Mouse (Mus musculus) megakaryocyte, embryonic 14.5 days (primary cell): ENCODE data around the gene Pik3r3. TPM values are rescaled to one million over a fixed set of nuclear protein-coding genes. Genes with fewer than 3 reads are reported as not detected.

Experiments
- H3K27me3 ChIP-seq: replicated peaks from 2 replicates; pipeline ENCODE3; 2012; ENCODE audit warnings: inconsistent platforms
- H3K36me3 ChIP-seq: replicated peaks from 2 replicates; pipeline ENCODE3; 2012; ENCODE audit warnings: low read length, inconsistent platforms, mixed read lengths
- H3K4me1 ChIP-seq: 2 replicates; pipeline ENCODE4 v1.6.1; 2012; ENCODE audit warnings: inconsistent platforms
- H3K4me3 ChIP-seq: replicated peaks from 2 replicates; pipeline ENCODE3; 2012; ENCODE audit warnings: moderate library complexity, mild to moderate bottlenecking, inconsistent platforms
- H3K9me3 ChIP-seq: 2 replicates; pipeline ENCODE4 v1.6.1; 2012; ENCODE audit warnings: inconsistent platforms
- FLI1 ChIP-seq: IDR thresholded peaks from 2 replicates; pipeline ENCODE4 v1.6.1; 2012; ENCODE audit warnings: low read length, inconsistent platforms, mixed read lengths
- GATA1 ChIP-seq: IDR thresholded peaks from 3 replicates; pipeline ENCODE4 v1.6.1; 2012; ENCODE audit warnings: mixed read lengths, low read length, inconsistent platforms, borderline replicate concordance
- polyA plus RNA-seq: library from polyadenylated mRNA; stranded (reverse); fragments of >175 nt; gene quantifications from 2 replicates; pipeline ENCODE4 v1.2.3, GENCODE M21; 2012; ENCODE audit warnings: low replicate concordance; ENCODE audit not compliant: insufficient read depth

Gene Pik3r3
- polyA plus RNA-seq, 1 experiment = 1.2 TPM

DNA sequence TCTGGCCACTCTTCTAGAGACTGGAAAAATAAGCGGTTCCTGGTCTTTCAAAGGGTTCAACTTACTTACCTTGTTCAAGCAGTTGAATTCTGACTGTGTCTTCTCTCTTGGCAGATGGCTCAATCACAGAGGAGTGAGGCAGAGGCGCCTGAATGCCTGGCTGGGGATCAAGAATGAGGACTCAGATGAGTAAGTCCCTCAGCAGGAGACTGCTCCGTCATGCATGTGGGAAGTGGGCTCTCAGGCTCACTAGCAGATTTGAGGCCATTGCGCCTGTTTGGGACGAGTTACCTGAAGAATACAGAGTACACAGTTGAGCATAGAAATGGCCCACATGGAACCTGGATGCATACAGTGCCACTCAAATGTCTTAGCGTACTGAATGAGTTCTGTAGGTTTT lies 70.1 kb downstream of the Pik3r3 start:
- Histone ChIP-seq H3K27me3 (no peaks in the 10 kb centered on the region), H3K36me3 (peaks cover 2% of the 10 kb centered on the region), H3K9me3 (no peaks in the 10 kb centered on the region), H3K4me1 (peaks cover 14% of the 10 kb centered on the region), H3K4me3 (no peak overlapping the region)
- no peak for TF ChIP-seq GATA1
- no peak for TF ChIP-seq FLI1

GRCm38 (mm10) chr4:116293296-116293695 lies 71.9 kb downstream of the Pik3r3 start:
- no peaks in the 10 kb centered on the region for H3K9me3 ChIP-seq

DNA sequence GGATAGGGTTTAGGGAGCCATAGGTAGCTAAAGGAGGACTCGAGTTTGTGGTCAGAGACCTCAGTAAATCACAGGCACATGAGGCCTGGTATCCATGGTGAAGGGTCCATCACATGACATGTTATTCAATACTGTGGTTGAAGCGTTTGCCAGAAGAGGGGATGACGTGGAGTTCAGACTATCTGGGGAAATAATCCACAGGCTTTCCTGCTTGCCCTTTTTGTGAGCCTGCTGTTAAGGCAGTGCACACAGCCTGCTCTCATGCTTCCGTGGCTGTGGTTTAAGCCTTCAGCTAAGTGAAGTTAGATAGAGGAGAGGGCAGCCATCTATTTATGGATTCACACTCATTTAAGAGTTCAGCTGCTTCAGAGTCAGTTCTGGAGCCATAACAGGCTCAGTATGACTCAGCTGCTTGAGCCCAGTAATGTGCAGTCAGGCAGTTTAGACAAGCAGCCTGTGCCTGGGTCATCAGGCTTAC lies 79.5 kb downstream of the Pik3r3 start:
- Histone ChIP-seq H3K4me3 (peak overlapping the region; percentile 66), H3K4me1 (peaks cover 49% of the 10 kb centered on the region), H3K9me3 (no peaks in the 10 kb centered on the region), H3K36me3 (peaks cover 3% of the 10 kb centered on the region), H3K27me3 (no peaks in the 10 kb centered on the region)
- TF ChIP-seq FLI1 (no peak), GATA1 (no peak)

More at GRCm38 (mm10) chr4:116293296-116293695, 71.9 kb downstream of the Pik3r3 start:
- TF ChIP-seq GATA1 (no peak), FLI1 (no peak)
- Histone ChIP-seq H3K4me1 (peaks cover 20% of the 10 kb centered on the region), H3K4me3 (no peak overlapping the region), H3K36me3 (peaks cover 2% of the 10 kb centered on the region), H3K27me3 (no peaks in the 10 kb centered on the region)

GRCm38 (mm10) chr4:116304551-116304950 lies 83.1 kb downstream of the Pik3r3 start:
- Histone ChIP-seq H3K36me3 (peaks cover 37% of the 10 kb centered on the region), H3K4me1 (peaks cover 37% of the 10 kb centered on the region), H3K27me3 (no peaks in the 10 kb centered on the region), H3K9me3 (no peaks in the 10 kb centered on the region), H3K4me3 (no peak overlapping the region)
- TF ChIP-seq FLI1 (no peak), GATA1 (no peak)

- no peak for TF ChIP-seq GATA1
- TF ChIP-seq FLI1 = no peak
- Histone ChIP-seq H3K4me3 (no peak overlapping the region), H3K36me3 (peaks cover 96% of the 10 kb centered on the region), H3K27me3 (no peaks in the 10 kb centered on the region), H3K9me3 (no peaks in the 10 kb centered on the region), H3K4me1 (peaks cover 4% of the 10 kb centered on the region; the same call in 1 of the 2 replicates)
Observed at GRCm38 (mm10) chr4:116317575-116317974, 96.2 kb downstream of the Pik3r3 start.

DNA sequence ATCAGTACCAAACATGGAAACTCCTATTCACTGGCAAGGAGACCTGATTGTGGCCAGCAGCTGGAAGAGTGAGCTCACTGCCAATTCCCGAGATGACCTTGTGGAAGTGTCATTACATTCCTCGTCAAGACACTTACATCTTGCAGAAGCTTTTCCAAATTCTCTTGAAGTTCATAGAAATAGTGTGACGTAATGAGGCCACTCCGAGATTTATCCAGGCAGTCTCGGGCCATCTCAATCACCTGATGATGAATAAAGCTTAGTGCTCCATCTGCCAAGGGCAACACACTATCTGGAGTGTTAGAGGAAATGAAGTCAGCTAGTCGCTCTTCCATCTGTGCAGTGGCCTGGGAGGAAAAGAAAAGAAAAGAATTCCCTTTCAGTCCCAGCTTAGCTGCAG lies 100.7 kb downstream of the Pik3r3 start:
- peaks cover 88% of the 10 kb centered on the region for H3K36me3 ChIP-seq
- H3K9me3 ChIP-seq = no peaks in the 10 kb centered on the region
- H3K4me1 ChIP-seq = peaks cover 4% of the 10 kb centered on the region; the same call in 1 of the 2 replicates
- no peaks in the 10 kb centered on the region for H3K27me3 ChIP-seq
- no peak overlapping the region for H3K4me3 ChIP-seq
- TF ChIP-seq FLI1 (no peak), GATA1 (no peak)

GRCm38 (mm10) chr4:116329256-116329655 lies 107.8 kb downstream of the Pik3r3 start:
- Histone ChIP-seq H3K4me3 (no peak overlapping the region), H3K9me3 (peaks cover 5% of the 10 kb centered on the region), H3K36me3 (peaks cover 78% of the 10 kb centered on the region), H3K27me3 (no peaks in the 10 kb centered on the region), H3K4me1 (0 out of 2 replicates have a peak, but pooled peaks cover 3% of the 10 kb centered on the region)
- TF ChIP-seq GATA1 (no peak), FLI1 (no peak)

DNA sequence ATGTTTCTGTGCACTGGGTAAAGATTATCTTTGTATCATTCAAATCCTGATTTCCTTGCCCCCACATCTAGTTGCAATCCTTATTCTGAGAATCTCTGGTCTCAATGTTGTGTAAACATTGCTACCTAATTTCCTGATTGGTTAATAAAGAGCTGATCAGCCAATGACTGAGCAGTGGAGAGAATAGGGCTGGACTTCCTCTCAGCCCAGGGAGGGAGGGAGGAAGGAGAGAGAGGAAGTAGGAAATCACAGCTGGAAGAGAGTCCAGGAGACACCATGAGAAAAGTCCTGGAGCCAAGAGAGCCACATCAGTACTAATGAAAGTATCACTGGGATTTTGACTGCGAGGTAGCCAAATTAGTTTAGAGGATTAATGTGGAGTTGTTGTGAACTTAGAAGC lies 114.9 kb downstream of the Pik3r3 start:
- 0 out of 2 replicates have a peak, but pooled peaks cover 3% of the 10 kb centered on the region for H3K4me1 ChIP-seq
- H3K4me3 ChIP-seq = no peak overlapping the region
- H3K36me3 ChIP-seq = peaks cover 17% of the 10 kb centered on the region
- H3K9me3 ChIP-seq = no peaks in the 10 kb centered on the region
- H3K27me3 ChIP-seq = no peaks in the 10 kb centered on the region
- no peak for TF ChIP-seq FLI1
- no peak for TF ChIP-seq GATA1

GRCm38 (mm10) chr4:116342119-116342518 lies 120.7 kb downstream of the Pik3r3 start:
- Histone ChIP-seq H3K36me3 (no peaks in the 10 kb centered on the region), H3K4me3 (no peak overlapping the region), H3K4me1 (no peaks in the 10 kb centered on the region), H3K9me3 (peaks cover 3% of the 10 kb centered on the region; the same call in 1 of the 2 replicates), H3K27me3 (no peaks in the 10 kb centered on the region)
- no peak for TF ChIP-seq FLI1
- no peak for TF ChIP-seq GATA1

DNA sequence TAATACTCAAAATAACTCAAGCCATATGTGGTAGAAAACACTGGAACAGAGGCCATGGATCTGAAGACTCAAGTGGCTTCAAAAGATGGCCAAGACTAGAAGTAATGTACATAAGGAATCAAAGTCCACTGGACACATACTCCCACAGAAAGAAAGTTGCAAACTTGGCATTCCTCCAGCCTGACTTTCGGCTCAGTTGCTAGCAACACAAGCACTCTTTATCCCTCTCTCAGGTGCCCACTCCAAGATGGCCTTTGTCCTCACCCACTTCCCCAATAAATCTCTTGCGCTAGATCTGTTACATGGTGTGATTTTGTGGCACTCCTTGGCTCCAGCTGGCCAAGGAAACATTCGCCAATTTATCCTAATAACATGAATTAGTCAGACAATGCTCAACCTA lies 131.1 kb downstream of the Pik3r3 start:
- TF ChIP-seq GATA1 (no peak), FLI1 (no peak)
- H3K4me3 ChIP-seq = no peak overlapping the region
- H3K9me3 ChIP-seq = no peaks in the 10 kb centered on the region
- no peaks in the 10 kb centered on the region for H3K27me3 ChIP-seq
- peaks cover 14% of the 10 kb centered on the region for H3K4me1 ChIP-seq
- peaks cover 17% of the 10 kb centered on the region for H3K36me3 ChIP-seq

Other genes with a start within 250 kb of the Pik3r3 start
- 2.9 and 3.8 TPM in 2 replicates for gene Faah, start 203.7 kb upstream of the Pik3r3 start, polyA plus RNA-seq
- 0.27 TPM in 1 of 2 replicates, not detected in the other for gene Nsun4, start 167.7 kb upstream of the Pik3r3 start, polyA plus RNA-seq
- gene Uqcrh, start 146.5 kb upstream of the Pik3r3 start, polyA plus RNA-seq = 24.7 and 73.9 TPM in 2 replicates
- gene Lrrc41, start 146.3 kb upstream of the Pik3r3 start, polyA plus RNA-seq = 13.4 and 17.7 TPM in 2 replicates
- 0.75 TPM in 1 of 2 replicates, not detected in the other for gene Rad54l, start 97.9 kb upstream of the Pik3r3 start, polyA plus RNA-seq
- gene Pomgnt1, start 97.8 kb upstream of the Pik3r3 start, polyA plus RNA-seq = 1.0 and 6.1 TPM in 2 replicates
- gene Lurap1, start 70.3 kb upstream of the Pik3r3 start, polyA plus RNA-seq = 0.93 TPM in 1 of 2 replicates, not detected in the other
- not detected in 2 replicates for gene Tspan1, start 54.0 kb upstream of the Pik3r3 start, polyA plus RNA-seq
- gene 1700042G07Rik, start 48.2 kb upstream of the Pik3r3 start, polyA plus RNA-seq = not detected in 2 replicates
- gene Gm49337, start 48.2 kb upstream of the Pik3r3 start, polyA plus RNA-seq = not detected in 2 replicates
- 49.7 and 201 TPM in 2 replicates for gene Mast2, start 242.6 kb downstream of the Pik3r3 start, polyA plus RNA-seq